Mouse (Mus musculus) kidney, embryonic 14.5 days (tissue): ENCODE measurements around the gene Slc17a5. TPM values are rescaled to one million over a fixed set of nuclear protein-coding genes. Genes with fewer than 3 reads are reported as not detected.

Experiments
- ATAC-seq: fragments of 200-750 bp; cut with Nextera tagmentation; 2 replicates; pipeline ENCODE4 v1.8.0; 2017; ENCODE audit warnings: moderate number of reproducible peaks, mild to moderate bottlenecking, moderate TSS enrichment, moderate library complexity; ENCODE audit not compliant: low FRiP score, low TSS enrichment
- H3K27ac ChIP-seq: fragments of 300-500 bp; sonication (generic); 2 replicates; pipeline ENCODE4 v1.5.1; 2014; ENCODE audit warnings: low read depth, mild to moderate bottlenecking, low read length, moderate library complexity, mixed read lengths
- H3K27me3 ChIP-seq: fragments of 300-500 bp; sonication (generic); 2 replicates; pipeline ENCODE4 v1.6.1; 2014; ENCODE audit warnings: mild to moderate bottlenecking, low read length; ENCODE audit not compliant: control insufficient read depth, insufficient read depth
- H3K36me3 ChIP-seq: fragments of 300-500 bp; sonication (generic); 2 replicates; pipeline ENCODE4 v1.6.1; 2014; ENCODE audit warnings: low read length, mixed read lengths; ENCODE audit not compliant: control insufficient read depth, insufficient read depth
- H3K4me1 ChIP-seq: fragments of 300-500 bp; sonication (generic); 2 replicates; pipeline ENCODE4 v1.6.1; 2014; ENCODE audit warnings: low read length, mixed read lengths; ENCODE audit not compliant: control insufficient read depth, insufficient read depth
- H3K4me2 ChIP-seq: fragments of 300-500 bp; sonication (generic); replicated peaks from 2 replicates; pipeline ENCODE4 v1.6.1; 2014; ENCODE audit warnings: low read depth, mild to moderate bottlenecking, low read length
- H3K4me3 ChIP-seq: fragments of 300-500 bp; sonication (generic); 2 replicates; pipeline ENCODE4 v1.5.1; 2014; ENCODE audit warnings: mild to moderate bottlenecking, low read length
- H3K9ac ChIP-seq: fragments of 300-500 bp; sonication (generic); 2 replicates; pipeline ENCODE4 v1.6.1; 2014; ENCODE audit warnings: low read depth, mild to moderate bottlenecking, low read length, moderate library complexity
- H3K9me3 ChIP-seq: fragments of 300-500 bp; sonication (generic); 2 replicates; pipeline ENCODE4 v1.6.1; 2016; ENCODE audit warnings: low read length; ENCODE audit not compliant: control insufficient read depth
- WGBS: fragments of 180-500 bp; shearing (Covaris S2); extraction: QIAGEN DNeasy Blood & Tissue Kit; methylation state at CpG from one replicate; pipeline ENCODE4 v1.1.7; 2014; 5-methylcytosine and 5-hydroxymethylcytosine counted together
- polyA plus RNA-seq: library from polyadenylated mRNA; unstranded; fragments of >200 nt; fragmentation: Nextera tagmentation; extraction: Ambion mirVana; gene quantifications from 2 replicates; pipeline ENCODE4 v1.2.1, GENCODE M21; 2014

Gene Slc17a5
- polyA plus RNA-seq, 1 experiment from 2014 or later, result 16.9 TPM

GRCm38 (mm10) chr9:78601046-78601730 lies 13.3 kb upstream of the Slc17a5 start:
- WGBS, result 59% methylated on average over 4 of the region's 4 CpGs

DNA sequence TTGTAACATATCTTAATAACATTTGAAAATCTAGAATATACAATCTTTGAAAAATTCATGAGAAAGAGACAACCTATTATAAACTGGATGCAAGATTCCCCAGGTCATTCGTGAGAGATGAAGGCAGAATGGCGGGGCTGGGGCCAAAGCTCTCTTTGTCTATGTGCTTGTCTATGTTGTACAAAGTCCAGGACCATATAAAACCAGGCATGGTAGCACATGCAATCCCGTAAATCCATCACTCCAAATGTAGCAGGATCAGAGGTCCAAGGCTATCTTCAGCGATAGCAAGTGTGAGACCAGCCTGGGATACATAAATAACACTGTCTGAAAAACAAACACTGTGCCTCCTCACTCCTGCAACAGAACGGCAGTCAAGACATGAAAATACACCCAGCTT lies 12.1 kb upstream of the Slc17a5 start:
- no peak for ATAC-seq
- Histone ChIP-seq H3K36me3 (no peaks in the 10 kb centered on the region), H3K4me3 (no peak overlapping the region), H3K4me2 (no peak overlapping the region), H3K27ac (no peak overlapping the region), H3K9me3 (no peaks in the 10 kb centered on the region), H3K4me1 (no peaks in the 10 kb centered on the region), H3K9ac (no peak overlapping the region), H3K27me3 (no peaks in the 10 kb centered on the region)
- 53% methylated on average over 5 of the region's 5 CpGs for WGBS

More at GRCm38 (mm10) chr9:78601046-78601730, 13.3 kb upstream of the Slc17a5 start:
- H3K27ac ChIP-seq, result no peak overlapping the region
- no peak overlapping the region for H3K4me2 ChIP-seq
- no peak for ATAC-seq
- no peaks in the 10 kb centered on the region for H3K27me3 ChIP-seq
- H3K4me3 ChIP-seq, result no peak overlapping the region
- no peaks in the 10 kb centered on the region for H3K9me3 ChIP-seq
- no peak overlapping the region for H3K9ac ChIP-seq
- H3K4me1 ChIP-seq, result no peaks in the 10 kb centered on the region
- H3K36me3 ChIP-seq, result no peaks in the 10 kb centered on the region

DNA sequence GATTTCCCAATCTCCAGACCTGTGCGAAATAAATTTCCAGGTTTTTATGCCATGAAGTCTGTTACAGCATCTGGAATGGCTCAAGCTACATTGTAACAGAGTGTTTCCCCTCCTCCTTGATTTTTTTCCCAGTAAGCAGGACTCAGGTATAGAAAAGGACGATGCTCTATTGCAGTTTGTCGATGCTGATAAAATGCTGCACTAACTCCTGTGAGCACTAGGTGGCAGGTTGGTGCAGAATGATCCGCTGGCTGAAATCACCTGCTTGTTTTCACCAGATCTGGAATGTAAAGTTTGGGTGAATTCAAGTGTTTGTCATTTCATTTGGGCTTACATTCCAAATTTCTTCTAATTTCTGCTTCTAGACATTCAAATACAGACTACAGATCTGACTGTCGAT lies 9.0 kb upstream of the Slc17a5 start:
- no peaks in the 10 kb centered on the region for H3K27me3 ChIP-seq
- no peaks in the 10 kb centered on the region for H3K9me3 ChIP-seq
- 6% methylated on average over 5 of the region's 5 CpGs for WGBS
- ATAC-seq, result no peak
- no peaks in the 10 kb centered on the region for H3K36me3 ChIP-seq
- H3K4me1 ChIP-seq, result no peaks in the 10 kb centered on the region
- no peak overlapping the region for H3K9ac ChIP-seq
- H3K4me2 ChIP-seq, result no peak overlapping the region
- no peak overlapping the region for H3K4me3 ChIP-seq
- no peak overlapping the region for H3K27ac ChIP-seq

DNA sequence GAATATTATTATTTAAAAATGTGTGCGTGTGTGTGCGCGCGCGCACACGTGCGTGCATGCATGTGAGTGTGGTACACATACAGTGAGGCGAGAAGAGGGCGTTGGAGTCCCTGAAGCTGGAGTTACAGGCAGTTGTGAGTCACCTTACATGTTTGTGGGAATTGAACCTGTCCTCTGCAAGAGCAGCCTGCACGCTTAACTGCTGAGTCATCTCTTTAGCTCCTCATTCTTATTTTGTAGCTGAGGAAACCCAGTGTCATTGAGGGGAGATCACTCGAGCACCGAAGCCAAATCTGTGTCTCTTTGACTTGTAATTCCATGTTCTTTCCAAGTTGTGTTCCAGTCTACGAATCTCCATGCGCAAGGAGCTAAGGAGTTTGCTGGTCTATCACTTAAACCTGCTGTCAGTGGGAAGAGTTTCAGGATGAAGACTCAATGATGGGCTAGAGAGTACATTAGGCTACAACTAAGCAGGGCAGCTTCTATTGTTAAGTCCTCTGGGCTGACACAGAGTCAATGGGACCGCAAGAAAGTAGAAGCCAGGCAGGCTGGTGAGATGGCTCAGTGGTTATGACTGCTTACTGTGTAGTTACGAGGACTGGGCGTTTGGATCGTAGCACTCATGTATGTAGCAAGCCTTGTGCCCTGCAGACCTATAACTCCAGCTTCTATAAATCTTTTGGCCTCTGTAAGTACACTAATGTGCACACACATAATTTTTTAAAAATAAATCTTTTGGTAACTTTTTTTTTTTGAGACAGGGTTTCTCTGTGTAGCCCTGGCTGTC lies 8.1 kb upstream of the Slc17a5 start:
- Histone ChIP-seq H3K4me2 (no peak overlapping the region), H3K27ac (no peak overlapping the region), H3K9me3 (no peaks in the 10 kb centered on the region), H3K36me3 (no peaks in the 10 kb centered on the region), H3K9ac (no peak overlapping the region), H3K27me3 (no peaks in the 10 kb centered on the region), H3K4me3 (no peak overlapping the region), H3K4me1 (no peaks in the 10 kb centered on the region)
- 88% methylated on average over 18 of the region's 18 CpGs for WGBS
- ATAC-seq, result no peak

DNA sequence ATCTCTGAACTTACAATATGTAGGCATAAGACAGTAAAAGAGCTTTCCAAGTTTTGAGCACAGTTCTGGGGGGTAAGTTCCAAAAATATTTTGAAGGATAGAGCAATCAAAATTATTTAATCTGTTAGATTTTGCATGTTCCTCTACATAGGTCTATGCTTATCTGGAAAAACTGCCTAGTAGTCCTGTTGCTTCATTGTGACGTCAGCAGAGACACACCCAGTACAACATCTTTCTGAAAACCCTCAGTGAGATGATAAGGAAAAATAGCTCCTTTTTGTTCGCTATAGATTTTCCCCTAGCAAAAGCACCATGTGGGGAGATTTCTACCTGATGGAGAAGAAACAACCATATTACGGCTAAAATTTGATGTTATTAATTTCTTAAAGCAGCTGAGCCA lies 7.4 kb upstream of the Slc17a5 start:
- WGBS, result 88% methylated on average over 3 of the region's 3 CpGs
- no peaks in the 10 kb centered on the region for H3K4me1 ChIP-seq
- no peaks in the 10 kb centered on the region for H3K27me3 ChIP-seq
- H3K4me3 ChIP-seq, result no peak overlapping the region
- no peaks in the 10 kb centered on the region for H3K9me3 ChIP-seq
- no peaks in the 10 kb centered on the region for H3K36me3 ChIP-seq
- no peak overlapping the region for H3K4me2 ChIP-seq
- no peak overlapping the region for H3K9ac ChIP-seq
- no peak for ATAC-seq
- H3K27ac ChIP-seq, result no peak overlapping the region

DNA sequence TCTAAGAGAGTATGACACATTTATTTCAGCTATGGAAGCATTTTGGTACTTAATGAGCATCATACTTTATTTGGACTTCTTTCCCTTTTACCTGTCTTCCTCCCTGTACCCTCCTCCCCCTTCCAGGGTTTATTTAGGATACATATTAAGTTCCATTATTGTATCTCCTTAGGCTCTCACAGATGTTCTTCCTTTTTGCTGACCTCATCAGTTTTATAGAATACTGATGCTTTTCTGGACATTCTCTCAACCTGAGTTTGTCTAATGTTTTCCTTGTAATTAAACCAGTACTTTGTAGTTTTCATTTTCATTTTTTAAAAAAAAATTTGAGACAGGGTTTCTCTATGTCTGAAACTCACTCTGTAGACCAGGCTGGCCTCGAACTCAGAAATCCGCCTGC lies 2.6 kb upstream of the Slc17a5 start:
- Histone ChIP-seq H3K4me3 (no peak overlapping the region), H3K27me3 (no peaks in the 10 kb centered on the region), H3K9ac (no peak overlapping the region), H3K9me3 (no peaks in the 10 kb centered on the region), H3K4me2 (no peak overlapping the region), H3K36me3 (no peaks in the 10 kb centered on the region), H3K27ac (no peak overlapping the region), H3K4me1 (0 out of 2 replicates have a peak, but pooled peaks cover 6% of the 10 kb centered on the region)
- WGBS, result 97% methylated on average over 2 of the region's 2 CpGs
- no peak for ATAC-seq

GRCm38 (mm10) chr9:78588411-78589033 lies 681 bp upstream of the Slc17a5 start:
- WGBS, result 47% methylated on average over 10 of the region's 10 CpGs
- ATAC-seq, result peak; percentile 54
- H3K27ac ChIP-seq, result peak overlapping the region; percentile 68; the same call in 1 of the 2 replicates

DNA sequence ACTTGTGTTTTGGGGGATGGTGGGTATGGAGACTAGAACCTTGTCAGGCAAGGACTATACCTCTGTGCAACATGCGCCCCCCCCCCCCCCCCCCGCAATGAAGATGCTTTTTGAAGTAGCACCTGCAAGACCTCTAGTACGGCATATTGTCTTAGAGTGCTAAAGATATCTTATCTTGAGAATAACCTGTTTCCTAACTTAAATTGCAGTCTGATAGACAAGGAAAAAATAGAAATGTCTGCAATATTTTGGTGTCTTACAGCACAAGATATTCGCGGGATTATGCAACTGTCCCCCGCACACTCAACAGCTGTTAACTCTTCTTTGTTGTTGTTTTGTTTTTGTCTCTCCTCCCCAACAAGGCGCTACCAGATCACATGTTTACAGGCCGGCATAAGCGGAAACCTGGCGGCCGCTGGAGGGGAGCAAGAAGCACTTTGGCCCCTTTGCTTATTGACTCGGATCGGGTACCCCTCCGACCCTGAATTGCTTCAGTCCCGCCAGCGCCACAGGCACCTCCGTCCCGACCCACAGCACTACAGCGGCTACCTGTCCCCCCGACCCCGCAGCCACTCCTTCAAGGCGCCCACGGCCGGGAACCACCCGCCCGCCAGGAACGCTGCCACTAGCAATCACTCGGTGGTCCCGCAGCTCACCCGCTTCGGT lies 490 bp downstream of the Slc17a5 start:
- Histone ChIP-seq H3K36me3 (no peaks in the 10 kb centered on the region; the same call in 1 of the 2 replicates), H3K4me1 (0 out of 2 replicates have a peak, but pooled peaks cover 6% of the 10 kb centered on the region), H3K27me3 (no peaks in the 10 kb centered on the region), H3K4me3 (peak overlapping the region; percentile 56), H3K9ac (peak overlapping the region; percentile 57), H3K9me3 (no peaks in the 10 kb centered on the region), H3K4me2 (peak overlapping the region; percentile 61), H3K27ac (0 out of 2 replicates have a peak overlapping the region, but pooled peaks have one; percentile 49)
- ATAC-seq, result peak; percentile 61
- WGBS, result 2% methylated on average over 31 of the region's 31 CpGs

More at GRCm38 (mm10) chr9:78588411-78589033, 681 bp upstream of the Slc17a5 start:
- Histone ChIP-seq H3K27me3 (no peaks in the 10 kb centered on the region), H3K9ac (no peak overlapping the region), H3K4me2 (peak overlapping the region; percentile 50), H3K36me3 (no peaks in the 10 kb centered on the region; the same call in 1 of the 2 replicates), H3K9me3 (no peaks in the 10 kb centered on the region), H3K4me3 (peak overlapping the region; percentile 56), H3K4me1 (0 out of 2 replicates have a peak, but pooled peaks cover 6% of the 10 kb centered on the region)
